Mouse (Mus musculus): ENCODE data around the gene Ndufaf2. TPM values are rescaled to one million over a fixed set of nuclear protein-coding genes. Genes with fewer than 3 reads are reported as not detected.

The Ndufaf2 gene
- total and polyA plus RNA-seq, 3 experiments = 37.1 to 117 (median 51.2) TPM

DNA sequence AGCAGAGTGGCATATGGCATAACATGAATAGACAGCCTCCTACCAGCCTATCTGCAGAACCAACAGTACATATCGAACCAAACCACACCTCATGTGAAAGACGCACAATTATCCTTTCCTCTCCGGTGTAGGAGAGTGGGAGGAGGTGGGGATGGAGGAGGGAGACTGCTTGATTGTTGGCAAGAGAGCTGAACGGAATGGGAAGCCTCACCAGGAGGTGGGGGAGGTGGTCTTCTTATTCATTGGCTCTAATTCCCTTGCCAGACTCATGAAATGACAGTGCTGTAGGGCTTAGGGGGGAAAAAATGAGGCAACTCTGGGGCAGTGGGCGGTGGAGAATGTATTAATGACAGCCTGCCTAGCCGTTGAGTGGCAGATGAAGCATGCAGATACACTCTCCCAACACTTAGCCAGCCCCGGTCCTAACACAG lies 188.4 kb downstream of the Ndufaf2 start:
- dilution Hi-C loops (cut with MboI; ENCODE audit: extremely low pct_ligation_motif_present, extremely low pct_unique_long_range_greater_than_20kb, low sequenced_read_pairs) = no loop called here
- Histone ChIP-seq H3K4me3 (replicated peaks in 1 of 3; ENCODE audit: low read depth in 2 of 3, low read length in 2 of 3, poor library complexity in 1 of 3) (no peak overlapping the region), H3K9ac (ENCODE audit: insufficient read depth, low read depth) (no peak overlapping the region), H3K27me3 (replicated peaks) (no peaks in the 10 kb centered on the region), H3K27ac (ENCODE audit: insufficient read depth, low read depth) (no peak overlapping the region), H3K4me2 (ENCODE audit: insufficient read depth, low read depth, poor library complexity, severe bottlenecking) (no peak overlapping the region), H3K4me1 (ENCODE audit: control insufficient read depth in 1 of 2, insufficient read depth in 2 of 2) (peaks cover 0 to 7% of the 10 kb centered on the region in 2 experiments; a peak in 2 of 4 replicates), H3K79me2 (replicated peaks; ENCODE audit: control insufficient read depth, extremely low read depth, insufficient read depth, poor library complexity, severe bottlenecking) (no peaks in the 10 kb centered on the region), H3K36me3 (replicated peaks in 1 of 2; ENCODE audit: control insufficient read depth in 1 of 2, insufficient read depth in 1 of 2, low read length in 1 of 2) (no peaks in the 10 kb centered on the region), H3K9me3 (replicated peaks; ENCODE audit: low read length) (no peaks in the 10 kb centered on the region)
- in situ Hi-C loops (cut with MboI; ENCODE audit: low pct_ligation_motif_present, low pct_unique_long_range_greater_than_20kb, low sequenced_read_pairs) = no loop called here
- DNase-seq (ENCODE audit: extremely low read depth) = no peak
- TF ChIP-seq NELFE (IDR thresholded peaks at IDR 0.05; ENCODE audit: low read depth, low read length) = no peak
- no peak for TF ChIP-seq RAD21 (IDR thresholded peaks at IDR 0.05; ENCODE audit: low read depth, low read length)
- TF ChIP-seq CHD1 (IDR thresholded peaks at IDR 0.05; ENCODE audit: low read depth, low read length) = no peak
- no peak for TF ChIP-seq TCF12 (IDR thresholded peaks at IDR 0.05; ENCODE audit: low read depth, low read length)
- no peak for TF ChIP-seq EP300 (IDR thresholded peaks at IDR 0.05; ENCODE audit: low read length)
- no peak for TF ChIP-seq ZMIZ1 (IDR thresholded peaks at IDR 0.05; ENCODE audit: low read depth, low read length)
- TF ChIP-seq CTCF (conservative IDR thresholded peaks at IDR 0.05 in 1 of 2, IDR thresholded peaks at IDR 0.05 in 1 of 2; ENCODE audit: low read depth in 2 of 2, low read length in 2 of 2) = no peak
- TF ChIP-seq RCOR1 (conservative IDR thresholded peaks at IDR 0.05; ENCODE audit: low read depth, low read length) = no peak
- TF ChIP-seq JUND (conservative IDR thresholded peaks at IDR 0.05; ENCODE audit: low read depth, low read length) = no peak
- TF ChIP-seq SMC3 (IDR thresholded peaks at IDR 0.05; ENCODE audit: low read depth, low read length) = no peak
- TF ChIP-seq MXI1 (IDR thresholded peaks at IDR 0.05; ENCODE audit: low read depth, low read length) = no peak

GRCm38 (mm10) chr13:107964616-107965015 lies 193.8 kb downstream of the Ndufaf2 start:
- no peak overlapping the region for H3K4me2 ChIP-seq (ENCODE audit: insufficient read depth, low read depth, poor library complexity, severe bottlenecking)
- no peaks in the 10 kb centered on the region for H3K79me2 ChIP-seq (replicated peaks; ENCODE audit: control insufficient read depth, extremely low read depth, insufficient read depth, poor library complexity, severe bottlenecking)
- H3K27ac ChIP-seq (ENCODE audit: insufficient read depth, low read depth) = no peak overlapping the region
- H3K4me3 ChIP-seq (replicated peaks in 1 of 3; ENCODE audit: low read depth in 2 of 3, low read length in 2 of 3, poor library complexity in 1 of 3) = no peak overlapping the region
- H3K9me3 ChIP-seq (replicated peaks; ENCODE audit: low read length) = no peaks in the 10 kb centered on the region
- dilution Hi-C loops (cut with MboI; ENCODE audit: extremely low pct_ligation_motif_present, extremely low pct_unique_long_range_greater_than_20kb, low sequenced_read_pairs) = no loop called here
- no peaks in the 10 kb centered on the region for H3K27me3 ChIP-seq (replicated peaks)
- no peaks in the 10 kb centered on the region for H3K36me3 ChIP-seq (replicated peaks in 1 of 2; ENCODE audit: control insufficient read depth in 1 of 2, insufficient read depth in 1 of 2, low read length in 1 of 2)
- no peak overlapping the region for H3K9ac ChIP-seq (ENCODE audit: insufficient read depth, low read depth)
- DNase-seq (ENCODE audit: extremely low read depth) = no peak
- H3K4me1 ChIP-seq (ENCODE audit: control insufficient read depth in 1 of 2, insufficient read depth in 2 of 2) = peaks cover 4 to 6% of the 10 kb centered on the region in 2 experiments
- in situ Hi-C loops (cut with MboI; ENCODE audit: low pct_ligation_motif_present, low pct_unique_long_range_greater_than_20kb, low sequenced_read_pairs) = no loop called here
- no peak for TF ChIP-seq BHLHE40 (IDR thresholded peaks at IDR 0.05; ENCODE audit: low read depth, low read length)

GRCm38 (mm10) chr13:107963471-107963870 lies 195.0 kb downstream of the Ndufaf2 start:
- Histone ChIP-seq H3K4me1 (ENCODE audit: control insufficient read depth in 1 of 2, insufficient read depth in 2 of 2) (peaks cover 4 to 6% of the 10 kb centered on the region in 2 experiments), H3K79me2 (replicated peaks; ENCODE audit: control insufficient read depth, extremely low read depth, insufficient read depth, poor library complexity, severe bottlenecking) (no peaks in the 10 kb centered on the region), H3K9me3 (replicated peaks; ENCODE audit: low read length) (no peaks in the 10 kb centered on the region), H3K27me3 (replicated peaks) (no peaks in the 10 kb centered on the region), H3K27ac (ENCODE audit: insufficient read depth, low read depth) (no peak overlapping the region), H3K4me3 (replicated peaks in 1 of 3; ENCODE audit: low read depth in 2 of 3, low read length in 2 of 3, poor library complexity in 1 of 3) (no peak overlapping the region), H3K9ac (ENCODE audit: insufficient read depth, low read depth) (no peak overlapping the region), H3K4me2 (ENCODE audit: insufficient read depth, low read depth, poor library complexity, severe bottlenecking) (no peak overlapping the region), H3K36me3 (replicated peaks in 1 of 2; ENCODE audit: control insufficient read depth in 1 of 2, insufficient read depth in 1 of 2, low read length in 1 of 2) (no peaks in the 10 kb centered on the region)
- TF ChIP-seq MEF2A (IDR thresholded peaks at IDR 0.05; ENCODE audit: borderline replicate concordance, low read depth, low read length) = no peak
- no peak for TF ChIP-seq MAZ (IDR thresholded peaks at IDR 0.05; ENCODE audit: low read depth, low read length)
- no peak for TF ChIP-seq ZC3H11A (IDR thresholded peaks at IDR 0.05; ENCODE audit: low read depth, low read length)
- TF ChIP-seq E2F4 (IDR thresholded peaks at IDR 0.05; ENCODE audit: insufficient replicate concordance, low read depth, low read length) = no peak
- no peak for TF ChIP-seq ZKSCAN1 (IDR thresholded peaks at IDR 0.05; ENCODE audit: borderline replicate concordance, low read depth, low read length)
- no peak for TF ChIP-seq NELFE (IDR thresholded peaks at IDR 0.05; ENCODE audit: low read depth, low read length)
- no peak for TF ChIP-seq BHLHE40 (IDR thresholded peaks at IDR 0.05; ENCODE audit: low read depth, low read length)
- no peak for TF ChIP-seq UBTF (IDR thresholded peaks at IDR 0.05; ENCODE audit: low read depth, low read length)
- TF ChIP-seq USF2 (conservative IDR thresholded peaks at IDR 0.05; ENCODE audit: low read depth, low read length) = no peak
- no peak for TF ChIP-seq NRF1 (IDR thresholded peaks at IDR 0.05; ENCODE audit: low read depth, low read length)
- TF ChIP-seq POLR2A (IDR thresholded peaks at IDR 0.05; ENCODE audit: low read depth, low read length) = no peak
- TF ChIP-seq JUND (conservative IDR thresholded peaks at IDR 0.05; ENCODE audit: low read depth, low read length) = no peak
- no peak for TF ChIP-seq KAT2A (IDR thresholded peaks at IDR 0.05; ENCODE audit: insufficient replicate concordance, low read length)
- TF ChIP-seq MXI1 (IDR thresholded peaks at IDR 0.05; ENCODE audit: low read depth, low read length) = no peak
- in situ Hi-C loops (cut with MboI; ENCODE audit: low pct_ligation_motif_present, low pct_unique_long_range_greater_than_20kb, low sequenced_read_pairs) = no loop called here
- no peak for DNase-seq (ENCODE audit: extremely low read depth)
- dilution Hi-C loops (cut with MboI; ENCODE audit: extremely low pct_ligation_motif_present, extremely low pct_unique_long_range_greater_than_20kb, low sequenced_read_pairs) = no loop called here

All from CH12.LX (cell line).